Mouse (Mus musculus): ENCODE results near the gene Ninj1. TPM values are rescaled to one million over a fixed set of nuclear protein-coding genes. Genes with fewer than 3 reads are reported as not detected.

The Ninj1 gene
- total RNA-seq, 2 experiments from 2014 or later, result 12.4 to 16.8 TPM

- no peak for DNase-seq
- intact Hi-C loops (cut with DNase I; ENCODE audit: low total_unique reads), result no loop called here
Measured at GRCm38 (mm10) chr13:49191673-49192035, 4.4 kb downstream of the Ninj1 start.

DNA sequence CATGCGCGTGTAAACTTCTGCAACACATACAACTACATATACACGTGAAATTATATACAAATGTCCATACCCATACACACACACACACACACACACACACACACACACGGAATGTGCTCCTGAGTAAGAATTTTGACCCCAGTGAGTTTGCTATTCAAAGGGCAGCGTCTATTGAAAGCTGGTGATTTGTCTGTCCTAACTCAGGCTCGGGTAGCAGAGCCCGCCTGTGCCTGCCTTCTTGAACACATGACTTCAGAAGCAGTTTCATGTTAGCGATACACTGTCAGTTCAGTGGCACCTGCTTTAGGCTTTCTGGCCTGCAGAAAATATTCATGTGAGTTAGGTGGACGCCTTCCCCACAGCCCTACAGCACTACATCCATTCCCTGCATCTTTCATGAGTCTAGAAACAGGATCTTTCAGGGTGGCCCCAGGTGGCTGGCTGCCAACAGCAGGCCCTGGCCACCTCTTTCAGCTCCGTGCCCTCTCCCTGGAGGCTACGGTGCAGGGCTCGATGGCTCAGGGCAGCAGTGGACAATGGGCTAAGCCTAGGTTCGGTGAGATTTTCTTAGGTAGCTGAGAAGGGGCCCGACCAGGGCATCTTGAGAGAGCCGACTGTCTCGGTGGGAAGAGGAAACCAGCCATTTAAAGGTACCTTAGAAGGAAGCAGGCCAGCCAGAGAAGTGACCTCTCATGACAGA, 5.0 kb downstream of the Ninj1 start:
- no peak for DNase-seq
- intact Hi-C loops (cut with DNase I; ENCODE audit: low total_unique reads), result no loop called here

DNA sequence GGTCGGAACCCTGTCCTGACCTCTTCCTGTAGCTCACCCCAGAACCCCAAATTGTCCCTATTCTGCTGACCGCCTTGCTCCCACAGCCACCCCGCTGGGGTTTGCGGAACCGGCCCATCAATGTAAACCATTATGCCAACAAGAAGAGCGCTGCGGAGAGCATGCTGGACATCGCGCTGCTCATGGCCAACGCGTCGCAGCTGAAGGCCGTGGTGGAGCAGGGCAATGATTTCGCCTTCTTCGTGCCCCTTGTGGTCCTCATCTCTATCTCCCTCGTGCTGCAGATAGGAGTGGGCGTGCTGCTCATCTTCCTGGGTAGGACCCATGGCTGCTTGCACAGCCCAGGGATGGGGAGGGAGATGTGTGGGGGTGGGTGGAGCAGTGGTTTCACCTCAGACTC, 6.4 kb downstream of the Ninj1 start:
- no peak for DNase-seq
- intact Hi-C loops (cut with DNase I; ENCODE audit: low total_unique reads), result no loop called here

DNA sequence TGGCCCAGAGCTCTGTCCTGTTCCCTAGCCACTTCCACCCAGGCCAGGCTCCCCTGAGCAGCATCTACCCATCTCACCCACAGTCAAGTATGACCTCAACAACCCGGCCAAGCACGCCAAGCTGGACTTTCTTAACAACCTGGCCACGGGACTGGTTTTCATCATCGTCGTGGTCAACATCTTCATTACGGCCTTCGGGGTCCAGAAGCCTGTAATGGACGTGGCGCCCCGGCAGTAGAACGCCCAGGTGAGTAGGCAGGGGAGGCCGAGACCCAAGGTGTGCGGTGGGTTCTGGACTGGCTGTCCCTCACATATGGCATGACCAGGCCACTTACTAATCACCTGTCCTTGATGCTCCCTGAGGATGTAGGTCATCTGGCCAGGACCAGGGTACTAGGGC, 7.5 kb downstream of the Ninj1 start:
- DNase-seq, result no peak
- intact Hi-C loops (cut with DNase I; ENCODE audit: low total_unique reads), result no loop called here

- intact Hi-C loops (cut with DNase I; ENCODE audit: low total_unique reads), result no loop called here
- DNase-seq, result no peak
Measured at GRCm38 (mm10) chr13:49195651-49196050, 8.4 kb downstream of the Ninj1 start.

GRCm38 (mm10) chr13:49196211-49196610, 8.9 kb downstream of the Ninj1 start:
- intact Hi-C loops (cut with DNase I; ENCODE audit: low total_unique reads), result no loop called here
- no peak for DNase-seq

DNA sequence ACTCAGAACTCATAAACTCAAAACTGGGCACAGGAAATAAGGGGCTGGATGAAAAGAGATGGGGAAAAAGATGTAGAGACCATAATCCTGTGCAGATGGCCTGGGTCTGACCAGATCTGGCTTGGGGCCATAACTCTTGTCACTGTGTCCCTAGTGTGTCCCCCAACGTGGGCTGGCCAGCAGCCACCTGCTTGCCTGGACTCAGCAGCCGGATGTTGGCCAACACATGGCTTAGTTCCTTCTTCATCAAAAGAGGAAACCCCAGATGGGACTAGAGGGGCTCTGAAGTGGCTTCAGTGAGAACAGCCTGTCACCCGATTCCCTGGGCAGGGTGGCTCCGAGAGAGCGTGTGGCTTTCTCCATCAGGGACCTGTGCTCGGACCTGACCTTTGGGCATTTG, 9.5 kb downstream of the Ninj1 start:
- intact Hi-C loops (cut with DNase I; ENCODE audit: low total_unique reads), result no loop called here
- DNase-seq, result peak; percentile 35

DNA sequence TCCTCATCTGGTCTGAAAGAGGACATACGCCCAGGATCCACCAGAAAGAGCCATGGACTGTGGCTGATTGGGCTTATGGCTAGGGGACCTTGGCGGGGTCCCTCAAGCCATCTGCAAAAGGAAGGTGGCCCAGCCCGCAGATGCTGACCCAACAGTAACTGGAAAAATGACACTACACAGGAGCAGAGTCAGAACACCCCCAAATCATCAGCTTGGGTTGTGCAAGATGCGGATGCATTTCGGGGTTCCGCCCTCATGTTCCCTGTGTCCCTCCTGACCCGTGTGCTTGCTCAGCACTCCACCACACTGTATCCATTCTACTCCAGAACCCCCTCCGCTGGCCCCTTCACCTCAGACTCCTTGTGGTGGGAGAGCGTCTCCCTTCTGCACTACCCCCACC, 11.4 kb downstream of the Ninj1 start:
- no peak for DNase-seq
- intact Hi-C loops (cut with DNase I; ENCODE audit: low total_unique reads), result no loop called here

- no peak for DNase-seq
- intact Hi-C loops (cut with DNase I; ENCODE audit: low total_unique reads), result no loop called here
Measured at GRCm38 (mm10) chr13:49199891-49200290, 12.6 kb downstream of the Ninj1 start.

DNA sequence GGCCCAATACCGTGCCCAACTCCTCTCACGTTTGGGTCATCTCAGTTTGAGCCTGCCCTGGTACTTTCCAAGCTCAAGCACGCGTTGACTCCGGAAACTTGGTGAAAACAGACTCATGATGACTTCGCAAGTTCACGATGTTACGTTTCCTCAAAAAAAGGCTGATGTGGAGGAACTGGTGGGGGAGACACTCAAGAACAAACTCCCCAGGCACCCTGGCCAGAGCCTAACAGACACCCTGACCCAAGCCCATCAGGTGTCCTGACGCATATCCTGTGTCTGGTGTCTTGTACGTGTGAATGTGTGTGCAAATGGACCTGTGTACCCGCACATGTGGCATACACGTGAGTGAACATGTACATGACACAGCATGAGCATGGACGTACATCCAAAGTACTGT, 13.4 kb downstream of the Ninj1 start:
- no peak for DNase-seq
- intact Hi-C loops (cut with DNase I; ENCODE audit: low total_unique reads), result no loop called here

DNA sequence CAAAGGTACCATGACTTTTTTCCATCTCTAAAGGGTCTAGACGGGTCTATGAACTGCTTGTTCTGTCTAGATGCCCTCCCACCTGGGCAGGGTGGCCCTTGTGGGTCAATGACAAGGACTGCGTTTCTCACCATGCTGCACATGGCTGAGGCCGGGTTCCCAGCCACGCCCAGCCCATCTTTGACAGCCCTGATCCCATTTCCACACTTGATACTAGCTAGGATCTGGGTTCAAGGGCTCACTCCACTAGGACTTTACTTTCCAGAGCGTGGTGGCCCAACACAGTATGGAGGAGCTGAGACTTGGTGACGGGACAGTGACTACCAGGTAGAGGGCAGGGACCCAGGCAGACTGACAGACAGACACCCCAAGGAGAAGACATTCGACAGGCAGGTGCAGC, 15.3 kb downstream of the Ninj1 start:
- no peak for DNase-seq
- intact Hi-C loops (cut with DNase I; ENCODE audit: low total_unique reads), result no loop called here

GRCm38 (mm10) chr13:49205381-49205998, 18.2 kb downstream of the Ninj1 start:
- peak; percentile 79 for DNase-seq
- intact Hi-C loops (cut with DNase I; ENCODE audit: low total_unique reads), result no loop called here

GRCm38 (mm10) chr13:49206341-49206740, 19.1 kb downstream of the Ninj1 start:
- no peak for DNase-seq
- intact Hi-C loops (cut with DNase I; ENCODE audit: low total_unique reads), result no loop called here

DNA sequence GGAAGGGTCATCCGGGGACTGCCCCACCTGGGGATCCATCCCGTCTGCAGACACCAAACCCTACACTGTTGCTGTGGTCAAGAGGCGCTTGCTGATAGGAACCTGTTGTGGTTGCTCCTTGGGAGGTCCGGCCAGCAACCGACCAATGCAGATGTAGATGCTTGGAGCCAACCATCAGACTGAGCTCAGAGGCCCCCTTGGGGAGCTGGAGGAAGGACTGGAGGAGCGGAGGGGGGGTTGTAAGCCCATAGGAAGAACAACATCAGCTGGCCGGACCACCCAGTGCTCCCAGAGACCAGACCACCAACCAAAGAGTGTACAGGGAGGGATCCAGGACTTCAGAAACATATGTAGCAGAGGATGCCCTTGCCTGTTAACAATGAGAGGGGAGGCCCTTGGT, 22.0 kb downstream of the Ninj1 start:
- intact Hi-C loops (cut with DNase I; ENCODE audit: low total_unique reads), result no loop called here
- no peak for DNase-seq

- intact Hi-C loops (cut with DNase I; ENCODE audit: low total_unique reads), result no loop called here
Measured at GRCm38 (mm10) chr13:49212711-49213500, 25.6 kb downstream of the Ninj1 start.

GRCm38 (mm10) chr13:49213531-49213932, 26.2 kb downstream of the Ninj1 start:
- intact Hi-C loops (cut with DNase I; ENCODE audit: low total_unique reads), result no loop called here
- DNase-seq, result peak; percentile 41

More at GRCm38 (mm10) chr13:49212711-49213500, 25.6 kb downstream of the Ninj1 start:
- DNase-seq, result no peak

DNA sequence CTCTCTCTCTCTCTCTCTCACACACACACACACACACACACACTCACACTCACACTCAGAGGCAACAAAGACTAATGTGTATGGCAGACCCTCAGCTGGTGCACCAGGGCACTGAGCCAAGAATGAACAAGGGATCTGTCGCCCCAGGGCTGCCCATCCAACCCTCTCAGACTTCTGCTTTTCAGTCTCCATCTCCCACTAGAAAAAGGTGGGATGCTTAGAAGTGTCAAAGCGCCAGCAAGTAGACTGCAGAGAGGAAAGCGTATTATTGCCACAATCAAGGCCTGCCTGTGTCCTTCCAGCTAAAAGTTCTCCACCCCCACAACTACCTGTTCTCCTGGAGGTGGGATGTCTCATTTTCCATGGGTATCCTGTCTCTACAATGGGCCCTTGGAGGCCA, 27.2 kb downstream of the Ninj1 start:
- intact Hi-C loops (cut with DNase I; ENCODE audit: low total_unique reads), result no loop called here

DNA sequence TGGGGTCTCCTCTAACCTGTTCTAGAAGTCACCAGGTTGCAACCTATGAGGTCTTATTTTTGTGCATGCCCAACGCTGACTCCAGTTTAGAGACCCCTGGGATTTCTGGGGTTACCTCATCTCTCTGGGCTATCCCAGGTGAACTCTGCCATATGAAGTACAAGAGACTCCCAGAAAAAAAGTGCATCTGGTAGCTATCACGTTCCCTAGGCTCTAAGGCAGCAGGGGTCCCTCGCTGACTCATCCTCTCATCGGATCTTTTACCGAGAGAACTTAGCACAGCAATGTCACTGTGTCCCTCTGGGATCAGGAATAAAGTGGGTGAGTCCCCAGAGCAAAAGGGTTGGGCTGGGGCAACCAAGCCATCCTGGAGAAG, 27.8 kb downstream of the Ninj1 start:
- DNase-seq, result no peak
- intact Hi-C loops (cut with DNase I; ENCODE audit: low total_unique reads), result no loop called here

More for the DNA sequence above, 27.2 kb downstream of the Ninj1 start:
- no peak for DNase-seq

DNA sequence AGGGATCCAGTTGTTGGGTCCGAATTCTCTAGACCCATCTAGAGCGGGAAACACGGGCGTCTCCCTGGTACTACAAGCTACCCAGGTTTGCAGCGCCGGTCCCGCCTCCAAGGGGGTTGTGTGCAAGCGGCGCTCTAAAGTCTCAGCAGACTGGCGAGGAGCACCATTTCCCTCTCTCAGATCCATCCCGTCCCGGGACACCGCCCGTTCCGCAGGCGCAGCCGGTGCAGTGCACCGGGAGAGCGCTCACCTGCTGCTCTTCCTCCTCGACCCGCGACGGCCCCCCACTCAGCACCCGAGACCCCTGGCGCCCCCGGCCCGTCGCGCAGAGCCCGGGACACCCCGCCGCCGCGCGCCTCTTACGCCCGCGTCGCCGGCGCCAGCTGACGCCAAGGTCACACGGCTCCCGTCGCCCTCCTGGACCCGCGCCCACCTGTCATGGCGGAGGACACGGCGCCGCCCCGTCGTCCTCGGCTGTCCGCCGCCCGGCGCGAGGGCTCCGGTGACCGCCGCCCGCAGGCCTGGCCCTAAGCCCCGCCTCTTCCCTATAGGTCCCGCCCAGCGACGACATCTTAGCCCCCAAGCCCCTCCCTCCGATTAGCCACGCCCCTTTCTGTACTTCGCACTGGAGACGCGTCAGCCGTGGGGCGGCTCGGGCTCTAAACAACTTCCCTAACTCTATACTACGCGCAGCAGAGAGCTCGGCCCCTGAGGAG, 28.4 kb downstream of the Ninj1 start, which contains the start of gene Card19:
TSS of gene Card19 (minus strand) at position 534 of the 716 bp plus-strand sequence.
- intact Hi-C loops (cut with DNase I; ENCODE audit: low total_unique reads), result no loop called here
- DNase-seq, result peak; percentile 97

GRCm38 (mm10) chr13:49216220-49216552, 28.9 kb downstream of the Ninj1 start:
- intact Hi-C loops (cut with DNase I; ENCODE audit: low total_unique reads), result no loop called here
- no peak for DNase-seq
